Mouse (Mus musculus): ENCODE measurements around the gene Galt.
"Not testable (repeated sequence)": the region's sequence is repeated elsewhere in the genome, so short reads cannot be mapped to it uniquely, and the experiment has no call there.

Galt gene

GRCm38 (mm10) chr4:41740380-41741157 is 14.5 kb upstream of the Galt start:
- DNase-seq = peak; percentile 62

GRCm38 (mm10) chr4:41741158-41741560 is 13.9 kb upstream of the Galt start:
- DNase-seq = peak; percentile 91

GRCm38 (mm10) chr4:41744131-41744530 is 10.9 kb upstream of the Galt start:
- DNase-seq = no peak

- no peak for DNase-seq
Measured at GRCm38 (mm10) chr4:41745021-41745420, 10.0 kb upstream of the Galt start.

- peak; percentile 87 for DNase-seq
Measured at GRCm38 (mm10) chr4:41755338-41756305, 594 bp downstream of the Galt start, which contains the start of gene Sigmar1. TSS of gene Sigmar1 (minus strand) at chr4:41756157.

- DNase-seq = no peak
Measured at GRCm38 (mm10) chr4:41756440-41756839, 1.4 kb downstream of the Galt start.

GRCm38 (mm10) chr4:41757321-41757720 is 2.3 kb downstream of the Galt start:
- DNase-seq = no peak

- no peak for DNase-seq
Measured at GRCm38 (mm10) chr4:41758021-41758420, 3.0 kb downstream of the Galt start.

GRCm38 (mm10) chr4:41758701-41759100 is 3.7 kb downstream of the Galt start:
- DNase-seq = no peak

- peak; percentile 37 for DNase-seq
Measured at GRCm38 (mm10) chr4:41759206-41759605, 4.2 kb downstream of the Galt start.

GRCm38 (mm10) chr4:41759656-41760287 is 4.7 kb downstream of the Galt start:
- DNase-seq = no peak

- DNase-seq = peak; percentile 93
Measured at GRCm38 (mm10) chr4:41760288-41760721, 5.3 kb downstream of the Galt start.

GRCm38 (mm10) chr4:41760911-41761310 is 5.9 kb downstream of the Galt start:
- no peak for DNase-seq

- no peak for DNase-seq
Measured at GRCm38 (mm10) chr4:41761680-41762079, 6.7 kb downstream of the Galt start.

- no peak for DNase-seq
Measured at GRCm38 (mm10) chr4:41762099-41762687, 7.2 kb downstream of the Galt start.

- DNase-seq = peak; percentile 65
Measured at GRCm38 (mm10) chr4:41762688-41763114, 7.7 kb downstream of the Galt start.

- DNase-seq = not testable (repeated sequence)
Measured at GRCm38 (mm10) chr4:41763176-41763575, 8.1 kb downstream of the Galt start.

- DNase-seq = not testable (repeated sequence)
Measured at GRCm38 (mm10) chr4:41767301-41767700, 12.3 kb downstream of the Galt start.

- not testable (repeated sequence) for DNase-seq
Measured at GRCm38 (mm10) chr4:41772946-41773345, 17.9 kb downstream of the Galt start.

- DNase-seq = peak; percentile 78
Measured at GRCm38 (mm10) chr4:41773502-41773901, 18.5 kb downstream of the Galt start.

GRCm38 (mm10) chr4:41774002-41774401 is 19.0 kb downstream of the Galt start, which contains the start of gene Ccl27a:
TSS of gene Ccl27a (minus strand) at chr4:41774247.
- peak; percentile 83 for DNase-seq

GRCm38 (mm10) chr4:41774506-41774905 is 19.5 kb downstream of the Galt start:
- not testable (repeated sequence) for DNase-seq
